Mouse (Mus musculus) liver, embryonic 12.5 days (tissue): ENCODE data around the gene Cttn. TPM values are rescaled to one million over a fixed set of nuclear protein-coding genes. Genes with fewer than 3 reads are reported as not detected.

Experiments used
- ATAC-seq: fragments of 200-750 bp; cut with Nextera tagmentation; 2 replicates; pipeline ENCODE4 v1.8.0; 2017; ENCODE audit warnings: moderate number of reproducible peaks, mild to moderate bottlenecking, moderate library complexity
- H3K27ac ChIP-seq: fragments of 300-500 bp; sonication (generic); 2 replicates; pipeline ENCODE4 v1.5.1; 2016; ENCODE audit warnings: mild to moderate bottlenecking
- H3K27me3 ChIP-seq: fragments of 300-500 bp; sonication (generic); replicated peaks from 2 replicates; pipeline ENCODE4 v1.6.1; 2016; ENCODE audit warnings: mild to moderate bottlenecking, moderate library complexity
- H3K36me3 ChIP-seq: fragments of 300-500 bp; sonication (generic); 2 replicates; pipeline ENCODE4 v1.6.1; 2016; ENCODE audit warnings: mild to moderate bottlenecking, moderate library complexity
- H3K4me1 ChIP-seq: fragments of 300-500 bp; sonication (generic); 2 replicates; pipeline ENCODE4 v1.6.1; 2016
- H3K4me2 ChIP-seq: fragments of 300-500 bp; sonication (generic); 2 replicates; pipeline ENCODE4 v1.6.1; 2016; ENCODE audit warnings: mild to moderate bottlenecking, moderate library complexity
- H3K4me3 ChIP-seq: fragments of 300-500 bp; sonication (generic); 2 replicates; pipeline ENCODE4 v1.5.1; 2016; ENCODE audit warnings: mild to moderate bottlenecking, moderate library complexity
- H3K9ac ChIP-seq: fragments of 300-500 bp; sonication (generic); 2 replicates; pipeline ENCODE4 v1.6.1; 2016; ENCODE audit warnings: mild to moderate bottlenecking, moderate library complexity
- H3K9me3 ChIP-seq: fragments of 300-500 bp; sonication (generic); replicated peaks from 2 replicates; pipeline ENCODE4 v1.6.1; 2016; ENCODE audit warnings: mild to moderate bottlenecking, moderate library complexity
- WGBS: fragments of 180-500 bp; shearing (Covaris S2); methylation state at CpG from one replicate; pipeline ENCODE4 v1.1.7; 2016; ENCODE audit not compliant: insufficient replicate concordance; 5-methylcytosine and 5-hydroxymethylcytosine counted together
- polyA plus RNA-seq: library from polyadenylated mRNA; unstranded; fragments of >200 nt; fragmentation: Nextera tagmentation; extraction: Ambion mirVana; gene quantifications from 2 replicates; pipeline ENCODE4 v1.2.1, GENCODE M21; 2016

Gene Cttn
- polyA plus RNA-seq, 1 experiment from 2014 or later = 65.3 TPM

DNA sequence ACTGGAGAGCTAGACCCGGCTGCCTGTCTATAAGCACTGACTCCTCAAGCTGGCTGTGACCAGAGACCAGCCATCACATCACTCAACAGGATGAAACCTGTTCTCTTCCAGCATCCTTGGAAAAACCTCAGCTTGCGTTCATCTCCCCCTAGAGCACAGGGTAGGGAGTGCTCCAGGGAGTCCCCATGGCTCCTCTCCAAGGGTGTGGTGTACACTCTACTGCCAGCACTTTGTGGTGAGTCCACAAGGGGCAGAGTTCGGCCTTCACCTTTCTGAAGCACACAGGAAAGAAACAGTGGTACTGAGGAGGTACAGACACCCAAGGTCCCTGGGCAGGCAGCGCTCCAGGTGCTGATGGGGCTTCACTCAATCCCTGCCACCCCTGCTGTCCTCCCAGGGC lies 55.0 kb downstream of the Cttn start:
- ATAC-seq = peak; percentile 38; the same call in 1 of the 2 replicates
- 54% methylated on average over 4 of the region's 4 CpGs for WGBS
- Histone ChIP-seq H3K27me3 (peaks cover 62% of the 10 kb centered on the region), H3K9me3 (no peaks in the 10 kb centered on the region), H3K4me1 (peaks cover 7% of the 10 kb centered on the region; the same call in 1 of the 2 replicates), H3K27ac (no peak overlapping the region), H3K36me3 (no peaks in the 10 kb centered on the region), H3K9ac (no peak overlapping the region), H3K4me3 (no peak overlapping the region), H3K4me2 (no peak overlapping the region)

DNA sequence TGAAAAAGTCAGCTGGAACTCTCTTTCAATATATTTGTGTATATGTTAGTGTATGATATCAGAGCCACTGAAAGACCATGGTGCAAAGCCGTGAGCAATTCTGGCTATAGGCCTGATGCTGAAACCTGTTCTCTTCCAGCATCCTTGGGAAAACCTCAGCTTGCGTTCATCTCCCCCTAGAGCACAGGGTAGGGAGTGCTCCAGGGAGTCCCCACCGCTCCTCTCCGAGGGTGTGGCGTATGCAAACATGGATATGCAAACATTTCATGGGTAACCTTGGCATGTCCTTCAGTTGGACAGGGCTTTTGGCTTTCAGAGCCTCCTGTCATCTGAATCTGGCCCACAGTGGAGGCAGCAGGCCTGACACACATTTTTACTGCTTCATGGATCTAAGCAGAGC lies 56.2 kb downstream of the Cttn start:
- H3K9me3 ChIP-seq = no peaks in the 10 kb centered on the region
- peaks cover 4% of the 10 kb centered on the region; the same call in 1 of the 2 replicates for H3K36me3 ChIP-seq
- no peak overlapping the region for H3K4me2 ChIP-seq
- H3K9ac ChIP-seq = no peak overlapping the region
- peaks cover 63% of the 10 kb centered on the region for H3K27me3 ChIP-seq
- no peak overlapping the region for H3K27ac ChIP-seq
- no peak for ATAC-seq
- peaks cover 3% of the 10 kb centered on the region; the same call in 1 of the 2 replicates for H3K4me1 ChIP-seq
- H3K4me3 ChIP-seq = no peak overlapping the region
- WGBS = 63% methylated on average over 5 of the region's 5 CpGs

DNA sequence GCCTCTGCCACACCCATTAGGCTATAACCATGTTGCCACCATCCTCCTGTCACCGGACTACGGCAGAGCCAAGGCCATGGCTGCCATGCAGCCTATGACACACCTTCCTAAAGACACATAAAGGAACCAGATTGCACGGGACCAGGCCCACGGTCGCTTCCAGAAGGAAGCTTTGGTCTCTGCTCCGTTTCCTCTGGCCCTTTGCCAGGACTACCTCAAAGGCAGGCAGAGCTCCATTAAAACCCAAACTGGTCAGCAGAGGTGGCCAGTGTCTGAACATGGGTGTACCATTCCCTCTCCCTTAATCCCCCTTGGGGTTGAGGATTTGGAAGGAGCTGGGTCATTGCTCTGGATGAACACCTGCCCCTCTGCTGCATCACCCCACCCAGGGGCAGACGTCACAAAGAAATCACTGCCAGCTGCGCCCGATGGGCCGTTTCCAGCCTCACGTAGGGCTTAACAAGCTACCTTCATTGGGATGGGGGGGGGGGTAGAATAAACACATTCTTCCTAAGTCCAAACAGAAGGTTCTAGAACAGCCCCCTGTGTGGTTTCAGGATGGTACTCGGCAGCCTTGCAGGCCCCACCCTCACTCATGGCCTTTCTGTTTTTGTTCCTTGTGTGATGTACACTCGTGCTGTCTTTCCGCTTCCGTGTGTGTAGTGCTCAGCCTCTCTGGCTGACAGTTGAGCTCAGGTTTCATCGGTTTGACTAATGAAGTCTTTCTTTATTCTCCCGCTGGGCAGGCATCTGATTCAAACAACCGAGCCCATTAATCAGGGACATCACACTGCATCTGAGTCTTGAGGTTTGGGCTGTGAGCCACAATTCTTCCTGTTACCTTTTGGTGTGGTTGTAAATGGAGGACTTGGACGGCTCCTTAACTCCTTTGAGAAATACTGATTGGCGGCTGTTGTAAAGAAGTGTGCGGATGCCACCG lies 58.6 kb downstream of the Cttn start:
- H3K4me3 ChIP-seq = no peak overlapping the region
- no peak overlapping the region for H3K4me2 ChIP-seq
- ATAC-seq = no peak
- no peak overlapping the region for H3K9ac ChIP-seq
- no peak overlapping the region for H3K27ac ChIP-seq
- H3K9me3 ChIP-seq = no peaks in the 10 kb centered on the region
- peaks cover 4% of the 10 kb centered on the region; the same call in 1 of the 2 replicates for H3K36me3 ChIP-seq
- no peaks in the 10 kb centered on the region for H3K4me1 ChIP-seq
- H3K27me3 ChIP-seq = peaks cover 62% of the 10 kb centered on the region
- 70% methylated on average over 22 of the region's 22 CpGs for WGBS

DNA sequence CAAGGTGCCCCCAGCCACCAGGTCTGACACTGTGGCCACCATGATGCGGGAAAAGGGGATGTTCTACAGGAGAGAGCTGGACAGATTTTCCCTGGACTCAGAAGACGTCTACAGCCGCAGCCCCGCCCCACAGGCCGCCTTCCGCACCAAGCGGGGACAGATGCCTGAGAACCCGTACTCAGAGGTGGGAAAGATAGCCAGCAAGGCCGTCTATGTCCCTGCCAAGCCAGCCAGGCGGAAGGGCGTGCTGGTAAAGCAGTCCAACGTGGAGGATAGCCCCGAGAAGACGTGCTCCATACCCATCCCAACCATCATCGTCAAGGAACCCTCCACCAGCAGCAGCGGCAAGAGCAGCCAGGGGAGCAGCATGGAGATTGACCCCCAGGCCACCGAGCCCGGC lies 61.1 kb downstream of the Cttn start:
- WGBS = 57% methylated on average over 18 of the region's 18 CpGs

DNA sequence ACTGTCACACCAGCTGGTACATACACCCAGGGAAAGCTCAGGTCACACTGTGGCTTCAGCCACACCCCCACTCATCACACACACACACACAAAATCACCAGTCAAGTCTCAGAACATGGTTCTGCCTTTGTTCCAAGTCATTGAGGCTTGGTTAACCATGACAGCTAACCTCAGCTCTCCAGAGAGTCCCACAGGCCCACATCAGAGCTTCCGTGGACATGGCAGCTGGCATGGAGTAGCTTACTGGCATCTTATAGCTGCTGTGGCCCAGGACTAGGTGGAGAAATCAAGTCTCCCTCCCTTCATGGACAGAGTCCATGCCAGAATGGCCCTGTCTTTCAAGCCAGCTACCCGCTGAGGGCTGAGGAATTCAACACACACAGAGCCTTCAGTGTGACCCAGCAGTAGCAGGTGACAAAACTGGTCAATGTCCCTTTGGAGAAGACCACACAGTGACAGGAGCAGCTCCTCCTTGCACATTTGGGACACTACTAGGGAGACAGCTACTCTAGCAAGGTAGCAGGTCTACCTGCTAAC lies 62.3 kb downstream of the Cttn start:
- H3K4me3 ChIP-seq = no peak overlapping the region
- H3K27ac ChIP-seq = no peak overlapping the region
- no peaks in the 10 kb centered on the region for H3K9me3 ChIP-seq
- no peaks in the 10 kb centered on the region for H3K4me1 ChIP-seq
- no peak overlapping the region for H3K4me2 ChIP-seq
- no peak overlapping the region for H3K9ac ChIP-seq
- 68% methylated on average over 2 of the region's 2 CpGs for WGBS
- peaks cover 45% of the 10 kb centered on the region for H3K27me3 ChIP-seq
- no peak for ATAC-seq
- peaks cover 4% of the 10 kb centered on the region; the same call in 1 of the 2 replicates for H3K36me3 ChIP-seq

More for the DNA sequence above, 61.1 kb downstream of the Cttn start:
- Histone ChIP-seq H3K4me2 (no peak overlapping the region), H3K9ac (no peak overlapping the region), H3K4me1 (no peaks in the 10 kb centered on the region), H3K27me3 (peaks cover 53% of the 10 kb centered on the region), H3K4me3 (no peak overlapping the region), H3K36me3 (peaks cover 4% of the 10 kb centered on the region; the same call in 1 of the 2 replicates), H3K9me3 (no peaks in the 10 kb centered on the region), H3K27ac (no peak overlapping the region)
- ATAC-seq = no peak

DNA sequence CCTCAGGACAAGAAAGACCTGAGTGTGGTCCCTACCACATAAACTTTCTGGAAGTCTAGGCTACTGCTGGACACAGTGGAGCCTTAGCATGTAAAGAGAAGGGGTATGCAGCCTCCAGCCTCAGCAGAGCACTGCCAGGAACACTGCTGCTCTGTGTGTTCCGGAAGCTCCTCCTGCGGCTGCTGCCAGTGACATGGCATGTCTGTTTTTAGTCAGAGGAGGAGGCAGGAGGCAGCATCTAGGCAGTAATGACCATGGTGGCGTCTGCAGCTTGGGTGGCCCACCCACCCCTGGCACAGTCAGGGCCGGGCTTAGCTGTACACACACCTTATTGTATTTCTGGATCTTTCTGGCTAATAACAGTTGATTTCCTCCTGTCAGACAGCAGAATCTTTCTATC lies 63.1 kb downstream of the Cttn start:
- no peaks in the 10 kb centered on the region for H3K9me3 ChIP-seq
- H3K4me2 ChIP-seq = no peak overlapping the region
- peaks cover 44% of the 10 kb centered on the region for H3K27me3 ChIP-seq
- H3K9ac ChIP-seq = no peak overlapping the region
- no peak overlapping the region for H3K4me3 ChIP-seq
- no peaks in the 10 kb centered on the region for H3K4me1 ChIP-seq
- WGBS = 40% methylated on average over 4 of the region's 4 CpGs
- ATAC-seq = no peak
- no peak overlapping the region for H3K27ac ChIP-seq
- H3K36me3 ChIP-seq = peaks cover 4% of the 10 kb centered on the region; the same call in 1 of the 2 replicates

DNA sequence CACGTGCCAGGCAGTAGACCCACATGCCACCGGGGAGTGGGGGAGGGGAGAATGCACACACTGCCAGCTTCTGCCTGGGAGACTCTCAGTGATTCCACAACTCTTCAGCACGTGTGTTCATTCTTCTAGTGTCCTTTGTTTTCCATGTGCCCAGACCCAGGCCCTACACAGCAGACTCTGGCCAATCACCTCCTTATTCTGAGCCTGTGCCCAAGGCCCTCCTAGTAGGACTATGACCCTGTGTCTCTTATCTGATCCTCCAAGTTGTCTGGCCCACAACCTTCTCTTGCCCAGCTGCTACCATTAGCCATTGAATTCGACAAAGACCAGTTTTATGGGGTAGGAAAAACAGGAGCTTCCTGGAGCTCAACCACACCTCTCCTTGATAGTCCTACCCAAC lies 68.3 kb downstream of the Cttn start:
- Histone ChIP-seq H3K27me3 (peaks cover 7% of the 10 kb centered on the region), H3K9me3 (no peaks in the 10 kb centered on the region), H3K4me1 (no peaks in the 10 kb centered on the region), H3K9ac (no peak overlapping the region), H3K4me2 (no peak overlapping the region), H3K4me3 (no peak overlapping the region), H3K27ac (no peak overlapping the region), H3K36me3 (no peaks in the 10 kb centered on the region)
- WGBS = 47% methylated on average over 4 of the region's 4 CpGs
- no peak for ATAC-seq

DNA sequence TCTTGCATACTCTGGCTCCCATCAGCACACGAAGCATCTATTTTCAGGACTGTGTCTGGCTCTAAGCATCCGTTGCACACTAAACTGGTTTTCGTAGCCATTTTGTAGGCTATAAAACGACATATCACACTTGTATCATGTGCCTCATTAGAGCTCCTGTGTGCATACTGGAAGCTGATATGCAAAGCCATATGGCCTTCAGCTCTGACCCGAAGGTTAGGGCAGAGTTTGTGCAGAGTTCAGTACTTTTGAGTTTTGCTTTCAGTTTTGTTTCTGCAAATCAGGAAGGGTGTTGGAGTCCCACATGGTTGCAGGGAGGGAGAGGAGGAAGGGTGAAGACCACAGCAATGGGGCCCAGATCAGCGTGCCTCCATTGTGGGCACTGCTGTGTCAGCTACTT lies 79.1 kb downstream of the Cttn start:
- ATAC-seq = no peak
- WGBS = 63% methylated on average over 6 of the region's 6 CpGs
- no peak overlapping the region for H3K4me3 ChIP-seq

DNA sequence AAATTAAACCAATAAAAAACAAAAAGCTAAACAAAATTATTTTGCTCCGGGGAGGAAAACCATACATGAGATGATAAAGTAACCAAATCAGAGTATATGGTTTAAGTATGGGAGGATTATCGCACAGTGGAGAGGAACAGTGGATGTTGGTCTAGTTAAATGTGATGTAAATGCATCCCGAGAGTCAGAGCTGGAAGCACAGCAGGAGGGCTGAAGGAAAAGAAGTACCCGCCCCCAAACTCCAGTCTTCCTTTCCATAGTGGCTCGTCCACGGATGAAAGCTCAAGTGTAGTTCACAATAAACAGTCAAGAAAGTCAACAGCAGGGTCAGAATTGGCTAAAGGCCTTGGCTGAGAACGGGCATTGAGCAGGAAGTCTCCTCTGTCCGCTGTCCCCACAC lies 80.1 kb downstream of the Cttn start:
- Histone ChIP-seq H3K9ac (no peak overlapping the region), H3K27me3 (no peaks in the 10 kb centered on the region), H3K36me3 (no peaks in the 10 kb centered on the region), H3K9me3 (no peaks in the 10 kb centered on the region), H3K4me1 (no peaks in the 10 kb centered on the region), H3K4me2 (no peak overlapping the region), H3K4me3 (no peak overlapping the region), H3K27ac (no peak overlapping the region)
- ATAC-seq = no peak
- 54% methylated on average over 8 of the region's 8 CpGs for WGBS

More for the DNA sequence above, 79.1 kb downstream of the Cttn start:
- Histone ChIP-seq H3K27ac (no peak overlapping the region), H3K4me2 (no peak overlapping the region), H3K36me3 (no peaks in the 10 kb centered on the region), H3K27me3 (no peaks in the 10 kb centered on the region), H3K9me3 (no peaks in the 10 kb centered on the region), H3K9ac (no peak overlapping the region), H3K4me1 (no peaks in the 10 kb centered on the region)

DNA sequence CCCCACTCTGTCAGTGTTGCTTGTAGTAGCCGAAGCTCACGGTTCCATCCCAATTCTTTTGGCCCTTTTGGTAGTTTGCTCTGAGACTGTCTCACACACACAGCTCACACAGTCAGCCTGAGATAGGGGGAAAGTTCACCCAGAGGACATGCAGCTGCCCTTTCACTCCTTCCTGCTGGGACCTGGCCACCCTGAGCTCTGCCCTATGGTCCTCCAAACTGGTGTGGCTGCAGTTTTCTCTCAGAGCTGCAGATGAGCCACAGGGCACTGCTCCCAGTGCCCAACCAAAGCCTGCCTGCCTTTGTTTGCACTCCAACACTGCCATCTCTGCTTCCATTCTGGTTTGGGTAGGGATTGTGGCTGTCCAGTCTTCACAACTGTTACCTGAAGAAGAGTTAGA lies 81.1 kb downstream of the Cttn start:
- H3K9ac ChIP-seq = no peak overlapping the region
- no peaks in the 10 kb centered on the region for H3K27me3 ChIP-seq
- no peak overlapping the region for H3K4me2 ChIP-seq
- H3K4me3 ChIP-seq = no peak overlapping the region
- no peaks in the 10 kb centered on the region for H3K36me3 ChIP-seq
- H3K27ac ChIP-seq = no peak overlapping the region
- ATAC-seq = no peak
- H3K9me3 ChIP-seq = no peaks in the 10 kb centered on the region
- 74% methylated on average over 2 of the region's 2 CpGs for WGBS
- H3K4me1 ChIP-seq = no peaks in the 10 kb centered on the region

DNA sequence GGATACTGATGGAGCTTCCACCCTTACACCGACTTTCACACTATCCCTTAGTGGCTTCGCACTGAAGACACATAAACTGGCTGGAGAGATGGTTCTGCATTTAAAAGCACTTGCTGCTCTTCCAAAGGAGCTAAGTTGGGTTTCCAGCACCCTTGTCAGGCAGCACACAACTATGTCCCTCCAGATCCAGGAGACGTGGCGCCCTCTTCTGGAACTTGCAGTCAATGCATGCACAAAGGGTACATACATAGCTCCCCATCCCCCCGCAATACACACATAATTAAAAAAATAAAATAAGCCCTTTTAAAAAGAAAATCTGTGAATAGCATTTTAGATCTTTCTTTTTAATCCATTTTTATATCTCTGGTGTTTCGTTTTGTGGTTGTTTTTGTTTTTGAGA lies 83.3 kb downstream of the Cttn start:
- H3K36me3 ChIP-seq = no peaks in the 10 kb centered on the region
- no peak for ATAC-seq
- no peaks in the 10 kb centered on the region for H3K4me1 ChIP-seq
- H3K9me3 ChIP-seq = no peaks in the 10 kb centered on the region
- H3K27ac ChIP-seq = no peak overlapping the region
- no peak overlapping the region for H3K9ac ChIP-seq
- H3K4me3 ChIP-seq = no peak overlapping the region
- 75% methylated on average over 6 of the region's 6 CpGs for WGBS
- H3K4me2 ChIP-seq = no peak overlapping the region
- H3K27me3 ChIP-seq = no peaks in the 10 kb centered on the region
